Mouse (Mus musculus): ENCODE measurements at regions not wholly inside any gene's neighbourhood (a gene's known extent, or its start where the extent isn't known, plus 50 kb on each side); places are given as distances from the start of the nearest gene placed in this dataset.
A peak's percentile ranks its signal among the peaks of the same experiment; 100 is the strongest.

- no peak for DNase-seq (ENCODE audit: low spot score)
Measured at GRCm38 (mm10) chr11:39733434-39734076, 961.4 kb downstream of the Mat2b start.

DNA sequence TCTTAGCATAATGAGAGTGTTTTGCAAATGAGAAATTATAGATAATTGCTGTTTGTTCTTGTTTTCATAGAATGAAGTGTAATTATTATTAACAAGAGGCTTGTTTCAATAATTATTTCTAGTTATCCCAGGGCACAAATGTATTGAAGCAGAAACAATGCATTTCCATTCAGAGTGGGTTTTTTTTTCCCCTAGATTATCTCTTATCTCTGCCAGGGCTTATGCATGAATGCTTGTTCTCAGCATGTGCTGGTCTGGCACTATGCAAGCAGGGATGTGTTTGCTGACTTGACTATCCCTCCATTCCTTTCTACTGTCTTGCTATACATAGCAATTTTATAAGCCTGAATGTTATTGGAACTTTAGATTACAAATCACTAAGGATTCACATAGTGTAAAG is 971.4 kb downstream of the Mat2b start:
- no peak for DNase-seq (ENCODE audit: low spot score)

- no peak for DNase-seq (ENCODE audit: low spot score)
Measured at GRCm38 (mm10) chr11:39678521-39678920, 1016.5 kb downstream of the Mat2b start.

DNA sequence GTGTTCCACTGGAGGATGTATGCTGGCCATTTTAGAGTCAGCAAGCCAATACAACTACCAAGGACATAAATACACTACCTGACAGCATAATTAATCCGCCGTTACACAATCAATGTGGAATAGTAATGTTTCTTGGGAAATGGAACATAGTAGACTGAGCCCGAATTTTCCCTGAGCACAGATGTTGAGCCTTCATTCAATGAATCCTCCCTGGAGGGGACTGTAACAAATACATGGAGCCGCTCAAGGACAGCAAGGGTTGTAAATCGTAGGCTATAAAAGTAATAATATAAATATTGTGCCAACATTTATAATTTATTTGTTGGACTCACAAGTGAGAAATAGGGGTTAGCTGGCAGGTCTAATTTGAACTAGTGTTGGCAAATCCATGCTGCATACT is 1041.4 kb downstream of the Mat2b start:
- no peak for DNase-seq (ENCODE audit: low spot score)

DNA sequence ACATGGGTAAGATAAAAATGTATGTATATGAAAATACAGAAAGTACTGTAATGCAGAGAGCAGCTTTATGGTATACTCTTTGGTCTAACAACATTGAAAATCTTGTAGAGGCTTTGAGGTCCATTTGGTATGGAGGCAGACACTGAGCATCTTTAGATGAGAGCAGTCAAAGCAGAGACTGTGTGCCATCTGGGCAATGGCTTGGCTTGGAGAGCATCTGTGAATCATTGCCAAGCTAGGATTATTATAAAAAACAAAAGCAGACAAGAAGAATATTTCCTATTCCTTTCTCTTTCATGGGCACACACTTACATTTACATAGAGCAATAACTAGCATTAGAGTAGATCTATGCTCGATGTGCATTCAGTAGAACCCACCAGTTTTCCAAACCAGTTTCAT is 1075.6 kb downstream of the Mat2b start:
- DNase-seq (ENCODE audit: low spot score), result no peak

- no peak for DNase-seq (ENCODE audit: low spot score)
Measured at GRCm38 (mm10) chr11:39615843-39616242, 1079.2 kb downstream of the Mat2b start.

- no peak for DNase-seq (ENCODE audit: low spot score)
Measured at GRCm38 (mm10) chr11:39596479-39596878, 1098.5 kb downstream of the Mat2b start.

DNA sequence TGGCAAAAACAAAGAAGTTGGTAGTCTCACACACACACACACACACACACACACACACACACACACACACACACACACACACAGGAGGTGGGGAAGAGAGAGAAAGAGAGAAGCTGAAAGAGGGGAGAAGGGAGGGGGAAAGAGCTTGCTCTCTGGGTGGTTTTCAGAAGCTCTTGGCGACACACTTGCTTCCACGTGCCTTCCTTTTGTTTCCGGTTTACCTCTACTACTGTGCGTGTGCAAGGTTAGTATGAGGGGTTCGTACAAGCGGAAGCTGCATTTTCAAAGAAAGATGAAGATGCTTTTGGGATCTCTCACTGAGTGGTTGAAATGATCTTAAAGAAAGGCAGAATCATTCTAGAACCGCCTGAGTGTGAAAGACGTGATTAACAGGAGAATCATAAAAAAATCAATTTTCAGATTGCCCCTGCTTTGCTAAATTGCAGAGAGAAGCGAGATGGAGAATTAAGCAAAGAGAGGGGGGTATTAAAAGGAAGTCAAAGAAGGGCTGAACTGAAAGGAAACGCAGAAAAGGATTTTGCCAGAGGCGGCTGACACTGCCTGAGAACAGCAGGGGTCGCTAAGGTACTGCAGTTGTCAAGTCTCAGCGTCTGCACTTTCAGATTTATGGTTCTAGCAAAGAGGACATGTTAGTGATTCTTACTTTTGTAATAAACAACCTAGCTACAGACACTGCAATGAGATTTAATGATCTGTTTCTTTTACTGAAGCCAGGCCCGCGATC is 1106.2 kb downstream of the Mat2b start:
- DNase-seq (ENCODE audit: low spot score), result peak; percentile 91

DNA sequence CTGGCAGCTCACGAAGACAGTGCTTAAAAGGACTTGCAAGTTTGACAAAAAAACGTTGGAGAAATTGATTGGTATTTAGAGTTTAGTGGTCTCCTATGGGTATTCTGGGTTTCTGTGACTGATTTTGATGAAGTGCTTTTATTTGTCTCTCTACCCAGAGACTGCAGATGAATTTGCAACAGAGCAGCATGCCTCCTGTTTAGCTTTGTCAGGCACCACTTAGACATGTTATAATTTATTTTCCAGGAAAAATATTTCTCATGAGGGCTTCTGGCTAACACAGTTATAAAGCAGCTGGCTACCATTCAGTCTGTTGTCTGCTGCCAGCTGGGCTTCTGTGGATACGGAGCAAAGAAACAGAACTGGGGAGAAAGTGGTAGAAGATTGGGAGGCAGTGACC is 1136.7 kb downstream of the Mat2b start:
- no peak for DNase-seq (ENCODE audit: low spot score)

- DNase-seq (ENCODE audit: low spot score), result peak; percentile 4
Measured at GRCm38 (mm10) chr11:39550066-39550465, 1144.9 kb downstream of the Mat2b start.

- DNase-seq (ENCODE audit: low spot score), result no peak
Measured at GRCm38 (mm10) chr11:39524866-39525649, 1169.9 kb downstream of the Mat2b start.

DNA sequence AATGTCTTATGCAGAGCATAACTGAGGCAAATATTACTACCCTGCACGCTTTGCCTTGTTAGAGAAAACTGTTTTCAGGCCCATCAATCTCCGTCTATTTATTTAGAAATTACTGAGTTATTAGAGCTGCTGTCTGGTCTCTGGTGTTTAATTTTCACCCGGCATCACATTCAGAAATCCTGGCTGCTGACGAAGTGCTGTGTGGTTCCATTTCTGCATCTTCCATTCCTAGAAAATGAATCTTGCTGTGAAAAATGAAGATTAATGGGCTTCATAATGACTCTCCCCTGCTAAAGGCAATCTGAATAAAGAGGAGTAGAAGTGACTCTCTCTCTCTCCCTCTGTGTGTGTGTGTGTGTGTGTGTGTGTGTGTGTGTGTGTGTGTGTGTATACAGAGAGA is 1199.8 kb downstream of the Mat2b start:
- no peak for DNase-seq (ENCODE audit: low spot score)

GRCm38 (mm10) chr11:39477136-39477535 is 1217.9 kb downstream of the Mat2b start:
- no peak for DNase-seq (ENCODE audit: low spot score)

GRCm38 (mm10) chr11:39453329-39453952 is 1241.6 kb downstream of the Mat2b start:
- DNase-seq (ENCODE audit: low spot score), result no peak

GRCm38 (mm10) chr11:39446374-39446773 is 1248.6 kb downstream of the Mat2b start:
- DNase-seq (ENCODE audit: low spot score), result no peak

DNA sequence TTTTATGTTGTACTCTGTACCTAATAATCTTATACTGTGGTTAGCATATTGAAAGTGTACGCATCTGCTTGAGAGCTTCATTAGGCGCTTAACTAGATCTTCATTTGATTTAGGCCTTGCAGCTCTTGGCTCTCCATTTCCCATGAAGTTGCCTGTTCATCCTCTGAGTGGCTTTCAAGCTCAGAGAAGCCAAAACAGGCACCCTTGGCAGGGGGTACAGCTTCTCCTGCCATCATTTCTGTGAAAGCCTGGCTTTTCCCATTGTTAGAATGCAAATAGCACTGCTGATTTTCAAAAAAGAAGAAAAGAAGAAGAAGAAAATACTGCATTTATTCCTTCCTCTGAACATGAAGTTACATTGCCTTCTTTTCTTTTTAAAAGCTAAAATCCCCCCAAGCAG is 1283.3 kb downstream of the Mat2b start:
- no peak for DNase-seq (ENCODE audit: low spot score)

GRCm38 (mm10) chr11:39411182-39411581 is 1283.8 kb downstream of the Mat2b start:
- DNase-seq (ENCODE audit: low spot score), result no peak

GRCm38 (mm10) chr11:39364827-39365226 is 1330.2 kb downstream of the Mat2b start:
- DNase-seq (ENCODE audit: low spot score), result no peak

GRCm38 (mm10) chr11:39350616-39351015 is 1344.4 kb downstream of the Mat2b start:
- peak; percentile 51 for DNase-seq (ENCODE audit: low spot score)
